Mouse (Mus musculus) hindbrain, embryonic 16.5 days (tissue): ENCODE measurements at regions not wholly inside any gene's neighbourhood (a gene's known extent, or its start where the extent isn't known, plus 50 kb on each side); places are given as distances from the start of the nearest gene placed in this dataset.

ENCODE experiments used
- ATAC-seq: fragments of 200-750 bp; cut with Nextera tagmentation; 2 replicates; pipeline ENCODE4 v1.8.0; 2017; ENCODE audit warnings: moderate TSS enrichment, moderate library complexity
- H3K27ac ChIP-seq: fragments of 300-500 bp; sonication (generic); 2 replicates; pipeline ENCODE4 v1.5.1; 2014; ENCODE audit warnings: low read depth, mild to moderate bottlenecking, control low read depth, low read length, moderate library complexity
- H3K27me3 ChIP-seq: fragments of 300-500 bp; sonication (generic); replicated peaks from 2 replicates; pipeline ENCODE4 v1.6.1; 2014; ENCODE audit warnings: low read length; ENCODE audit not compliant: control insufficient read depth, insufficient read depth
- H3K36me3 ChIP-seq: fragments of 300-500 bp; sonication (generic); 2 replicates; pipeline ENCODE4 v1.6.1; 2014; ENCODE audit warnings: mild to moderate bottlenecking, low read length, moderate library complexity, mixed read lengths; ENCODE audit not compliant: control insufficient read depth, insufficient read depth
- H3K4me1 ChIP-seq: fragments of 300-500 bp; sonication (generic); 2 replicates; pipeline ENCODE4 v1.6.1; 2014; ENCODE audit warnings: low read depth, low read length; ENCODE audit not compliant: control insufficient read depth, insufficient read depth
- H3K4me2 ChIP-seq: fragments of 300-500 bp; sonication (generic); 2 replicates; pipeline ENCODE4 v1.6.1; 2014; ENCODE audit warnings: mild to moderate bottlenecking, low read length, control low read depth, moderate library complexity
- H3K4me3 ChIP-seq: fragments of 300-500 bp; sonication (generic); 2 replicates; pipeline ENCODE4 v1.5.1; 2014; ENCODE audit warnings: mild to moderate bottlenecking, low read length, control low read depth, moderate library complexity
- H3K9ac ChIP-seq: fragments of 300-500 bp; sonication (generic); 2 replicates; pipeline ENCODE4 v1.6.1; 2014; ENCODE audit warnings: low read depth, mild to moderate bottlenecking, control low read depth, low read length, moderate library complexity
- H3K9me3 ChIP-seq: fragments of 300-500 bp; sonication (generic); 2 replicates; pipeline ENCODE4 v1.6.1; 2014; ENCODE audit warnings: mild to moderate bottlenecking, low read length, moderate library complexity; ENCODE audit not compliant: control insufficient read depth
- WGBS: fragments of 180-500 bp; shearing (Covaris S2); extraction: QIAGEN DNeasy Blood & Tissue Kit; methylation state at CpG from one replicate; pipeline ENCODE4 v1.1.7; 2014; 5-methylcytosine and 5-hydroxymethylcytosine counted together

- Histone ChIP-seq H3K27ac (no peak overlapping the region), H3K36me3 (no peaks in the 10 kb centered on the region), H3K27me3 (peaks cover 24% of the 10 kb centered on the region), H3K4me2 (no peak overlapping the region), H3K4me3 (no peak overlapping the region), H3K9me3 (no peaks in the 10 kb centered on the region), H3K9ac (no peak overlapping the region), H3K4me1 (peaks cover 4% of the 10 kb centered on the region; the same call in 1 of the 2 replicates)
- no peak for ATAC-seq
- WGBS, result 56% methylated on average over 1 of the region's 1 CpGs
These were observed 144.4 kb upstream of the A230072I06Rik start for GRCm38 (mm10) chr8:12134200-12134599.

GRCm38 (mm10) chr8:12135392-12136177 is 143.0 kb upstream of the A230072I06Rik start:
- Histone ChIP-seq H3K9ac (no peak overlapping the region), H3K36me3 (no peaks in the 10 kb centered on the region), H3K27me3 (peaks cover 18% of the 10 kb centered on the region), H3K4me1 (peaks cover 4% of the 10 kb centered on the region; the same call in 1 of the 2 replicates), H3K4me2 (no peak overlapping the region), H3K4me3 (no peak overlapping the region), H3K27ac (no peak overlapping the region), H3K9me3 (no peaks in the 10 kb centered on the region)
- ATAC-seq, result peak; percentile 86
- WGBS, result 54% methylated on average over 14 of the region's 14 CpGs

GRCm38 (mm10) chr8:12136178-12136455 is 142.5 kb upstream of the A230072I06Rik start:
- H3K4me3 ChIP-seq, result no peak overlapping the region
- H3K9ac ChIP-seq, result no peak overlapping the region
- H3K9me3 ChIP-seq, result no peaks in the 10 kb centered on the region
- 27% methylated on average over 5 of the region's 5 CpGs for WGBS
- peaks cover 4% of the 10 kb centered on the region; the same call in 1 of the 2 replicates for H3K4me1 ChIP-seq
- H3K36me3 ChIP-seq, result no peaks in the 10 kb centered on the region
- H3K27me3 ChIP-seq, result peaks cover 16% of the 10 kb centered on the region
- H3K4me2 ChIP-seq, result no peak overlapping the region
- H3K27ac ChIP-seq, result no peak overlapping the region
- peak; percentile 61; the same call in 1 of the 2 replicates for ATAC-seq

- Histone ChIP-seq H3K36me3 (no peaks in the 10 kb centered on the region), H3K4me2 (no peak overlapping the region), H3K27ac (no peak overlapping the region), H3K9me3 (no peaks in the 10 kb centered on the region), H3K4me3 (no peak overlapping the region), H3K4me1 (peaks cover 4% of the 10 kb centered on the region; the same call in 1 of the 2 replicates), H3K9ac (no peak overlapping the region), H3K27me3 (peaks cover 16% of the 10 kb centered on the region)
- 29% methylated on average over 3 of the region's 3 CpGs for WGBS
- no peak for ATAC-seq
These were observed 141.1 kb upstream of the A230072I06Rik start for GRCm38 (mm10) chr8:12137496-12137895.

GRCm38 (mm10) chr8:12137913-12138312 is 140.7 kb upstream of the A230072I06Rik start:
- Histone ChIP-seq H3K36me3 (no peaks in the 10 kb centered on the region), H3K4me3 (no peak overlapping the region), H3K27ac (no peak overlapping the region), H3K9me3 (no peaks in the 10 kb centered on the region), H3K4me2 (no peak overlapping the region), H3K9ac (no peak overlapping the region), H3K27me3 (peaks cover 14% of the 10 kb centered on the region), H3K4me1 (peaks cover 4% of the 10 kb centered on the region; the same call in 1 of the 2 replicates)
- no peak for ATAC-seq
- WGBS, result 51% methylated on average over 8 of the region's 8 CpGs

- Histone ChIP-seq H3K27ac (no peak overlapping the region), H3K9me3 (no peaks in the 10 kb centered on the region), H3K9ac (no peak overlapping the region), H3K4me2 (no peak overlapping the region), H3K36me3 (no peaks in the 10 kb centered on the region), H3K27me3 (peaks cover 5% of the 10 kb centered on the region; the same call in 1 of the 2 replicates), H3K4me3 (no peak overlapping the region), H3K4me1 (no peaks in the 10 kb centered on the region)
- WGBS, result 31% methylated on average over 7 of the region's 7 CpGs
- ATAC-seq, result no peak
These were observed 126.9 kb upstream of the A230072I06Rik start for GRCm38 (mm10) chr8:12151679-12152078.

GRCm38 (mm10) chr8:12152825-12153224 is 125.8 kb upstream of the A230072I06Rik start:
- Histone ChIP-seq H3K4me3 (no peak overlapping the region), H3K4me2 (no peak overlapping the region), H3K36me3 (no peaks in the 10 kb centered on the region), H3K4me1 (no peaks in the 10 kb centered on the region), H3K9me3 (no peaks in the 10 kb centered on the region), H3K27ac (no peak overlapping the region), H3K27me3 (peaks cover 5% of the 10 kb centered on the region; the same call in 1 of the 2 replicates), H3K9ac (no peak overlapping the region)
- WGBS, result 79% methylated on average over 9 of the region's 9 CpGs
- ATAC-seq, result no peak

GRCm38 (mm10) chr8:12156893-12157292 is 121.7 kb upstream of the A230072I06Rik start:
- Histone ChIP-seq H3K9me3 (no peaks in the 10 kb centered on the region), H3K27me3 (peaks cover 3% of the 10 kb centered on the region; the same call in 1 of the 2 replicates), H3K27ac (no peak overlapping the region), H3K9ac (no peak overlapping the region), H3K4me2 (no peak overlapping the region), H3K4me3 (no peak overlapping the region), H3K4me1 (no peaks in the 10 kb centered on the region), H3K36me3 (no peaks in the 10 kb centered on the region)
- no peak for ATAC-seq
- 73% methylated on average over 1 of the region's 1 CpGs for WGBS

- Histone ChIP-seq H3K9ac (no peak overlapping the region), H3K36me3 (no peaks in the 10 kb centered on the region), H3K4me2 (no peak overlapping the region), H3K4me1 (peaks cover 7% of the 10 kb centered on the region), H3K9me3 (no peaks in the 10 kb centered on the region), H3K27me3 (peaks cover 9% of the 10 kb centered on the region), H3K4me3 (no peak overlapping the region), H3K27ac (no peak overlapping the region)
- no peak for ATAC-seq
- WGBS, result 89% methylated on average over 9 of the region's 9 CpGs
These were observed 120.4 kb upstream of the A230072I06Rik start for GRCm38 (mm10) chr8:12158188-12158587.
